Mouse (Mus musculus) myocyte (in vitro differentiated cells): Measurements from ENCODE around the gene Grin1. TPM values are rescaled to one million over a fixed set of nuclear protein-coding genes. Genes with fewer than 3 reads are reported as not detected.

Source experiments
- H3K27me3 ChIP-seq: one replicate; pipeline ENCODE4 v1.6.1; 2011; ENCODE audit not compliant: control insufficient read depth, insufficient read depth, insufficient read length
- H3K36me3 ChIP-seq: one replicate; pipeline ENCODE4 v1.6.1; 2011; ENCODE audit not compliant: control insufficient read depth, insufficient read depth
- H3K4me2 ChIP-seq: one replicate; pipeline ENCODE4 v1.6.1; 2011; ENCODE audit warnings: low read depth, control low read depth
- H3K4me3 ChIP-seq: one replicate; pipeline ENCODE4 v1.5.1; 2011; ENCODE audit warnings: mild to moderate bottlenecking, control low read depth, moderate library complexity
- H3K79me2 ChIP-seq: one replicate; pipeline ENCODE4 v1.6.1; 2011; ENCODE audit not compliant: control insufficient read depth, insufficient read depth
- H3ac ChIP-seq: one replicate; pipeline ENCODE4 v1.6.1; 2011; ENCODE audit not compliant: control insufficient read depth, insufficient read length
- CEBPB ChIP-seq: IDR thresholded peaks from 2 replicates; pipeline ENCODE4 v1.6.1; 2011; ENCODE audit warnings: mild to moderate bottlenecking, moderate library complexity; ENCODE audit not compliant: poor library complexity, insufficient read depth, severe bottlenecking
- E2F4 ChIP-seq: IDR thresholded peaks from one replicate; pipeline ENCODE4 v1.6.1; 2011; ENCODE audit warnings: mild to moderate bottlenecking, control low read depth, moderate library complexity; ENCODE audit not compliant: insufficient read depth
- MAX ChIP-seq: IDR thresholded peaks from one replicate; pipeline ENCODE4 v1.6.1; 2011; ENCODE audit warnings: low read depth, mild to moderate bottlenecking, control low read depth
- MYOD1 ChIP-seq, 3 experiments: IDR thresholded peaks; one replicate each; pipeline ENCODE4 v1.6.1; 2011; ENCODE audit warnings: control low read depth in 2 of 3, low read depth in 2 of 3, mild to moderate bottlenecking in 2 of 3, moderate library complexity in 1 of 3; ENCODE audit not compliant: insufficient read length in 2 of 3, control insufficient read depth in 1 of 3
- MYOG ChIP-seq, 3 experiments: IDR thresholded peaks; one replicate each; pipeline ENCODE4 v1.6.1; 2011; ENCODE audit warnings: control low read depth in 2 of 3, low read depth in 2 of 3, mild to moderate bottlenecking in 2 of 3; ENCODE audit not compliant: insufficient read length in 2 of 3, control insufficient read depth in 1 of 3, insufficient read depth in 1 of 3
- POLR2A ChIP-seq: IDR thresholded peaks from one replicate; pipeline ENCODE4 v1.6.1; 2011; ENCODE audit warnings: low read depth, mild to moderate bottlenecking, control low read depth, moderate library complexity; ENCODE audit not compliant: insufficient read length
- POLR2AphosphoS2 ChIP-seq: IDR thresholded peaks from one replicate; pipeline ENCODE4 v1.6.1; 2011; ENCODE audit warnings: low read depth, control low read depth; ENCODE audit not compliant: insufficient read length
- REST ChIP-seq: IDR thresholded peaks from one replicate; pipeline ENCODE4 v1.6.1; 2011; ENCODE audit warnings: mild to moderate bottlenecking, control low read depth, moderate library complexity; ENCODE audit not compliant: insufficient read depth, insufficient read length
- SRF ChIP-seq: IDR thresholded peaks from one replicate; pipeline ENCODE4 v1.6.1; 2011; ENCODE audit warnings: low read depth; ENCODE audit not compliant: control insufficient read depth, insufficient read length
- TCF12 ChIP-seq: IDR thresholded peaks from one replicate; pipeline ENCODE4 v1.6.1; 2011; ENCODE audit warnings: mild to moderate bottlenecking, control low read depth; ENCODE audit not compliant: poor library complexity, insufficient read depth, severe bottlenecking
- TCF3 ChIP-seq: IDR thresholded peaks from one replicate; pipeline ENCODE4 v1.6.1; 2011; ENCODE audit warnings: low read depth, control low read depth; ENCODE audit not compliant: insufficient read length
- USF1 ChIP-seq: IDR thresholded peaks from one replicate; pipeline ENCODE4 v1.6.1; 2011; ENCODE audit warnings: low read depth, mild to moderate bottlenecking, control low read depth, moderate library complexity
- polyA plus RNA-seq: library from polyadenylated mRNA; unstranded; fragments of >200 nt; fragmentation: generic; extraction: Trizol; gene quantifications from one replicate; pipeline ENCODE4 v1.2.1, GENCODE M21; 2012; ENCODE audit warnings: missing spikeins

Grin1 gene
- polyA plus RNA-seq, 1 experiment = 0.12 TPM

GRCm38 (mm10) chr2:25363478-25364178, 44.6 kb upstream of the Grin1 start:
- peak overlapping the region; percentile 43 for H3K4me3 ChIP-seq
- peaks cover 3% of the 10 kb centered on the region for H3K36me3 ChIP-seq
- peak overlapping the region; percentile 94 for H3K4me2 ChIP-seq
- no peaks in the 10 kb centered on the region for H3K27me3 ChIP-seq
- H3K79me2 ChIP-seq = no peaks in the 10 kb centered on the region
- no peak overlapping the region for H3ac ChIP-seq
- TF ChIP-seq MYOD1 (IDR thresholded peaks at IDR 0.05; ENCODE audit: control insufficient read depth in 1 of 3, insufficient read length in 2 of 3, low read depth in 2 of 3) = peak in 2 of 3 experiments; percentile 51 to 88
- TF ChIP-seq MYOG (IDR thresholded peaks at IDR 0.05; ENCODE audit: control insufficient read depth in 1 of 3, insufficient read depth in 1 of 3, insufficient read length in 2 of 3, low read depth in 2 of 3) = peak in 2 of 3 experiments; percentile 65 to 88
- no peak for TF ChIP-seq CEBPB
- peak; percentile 22 for TF ChIP-seq TCF3

GRCm38 (mm10) chr2:25359848-25360247, 40.9 kb upstream of the Grin1 start:
- Histone ChIP-seq H3K36me3 (peaks cover 3% of the 10 kb centered on the region), H3ac (no peak overlapping the region), H3K79me2 (no peaks in the 10 kb centered on the region), H3K4me3 (no peak overlapping the region), H3K27me3 (no peaks in the 10 kb centered on the region), H3K4me2 (no peak overlapping the region)
- TF ChIP-seq E2F4 (no peak), POLR2A (no peak), USF1 (no peak), POLR2AphosphoS2 (no peak), TCF12 (no peak), MYOG (IDR thresholded peaks at IDR 0.05; ENCODE audit: control insufficient read depth in 1 of 3, insufficient read depth in 1 of 3, insufficient read length in 2 of 3, low read depth in 2 of 3) (no peak), REST (no peak), MYOD1 (IDR thresholded peaks at IDR 0.05; ENCODE audit: control insufficient read depth in 1 of 3, insufficient read length in 2 of 3, low read depth in 2 of 3) (no peak), MAX (no peak), CEBPB (no peak), SRF (no peak), TCF3 (no peak)

GRCm38 (mm10) chr2:25356208-25357079, 37.5 kb upstream of the Grin1 start, which contains the start of gene Dpp7:
Dpp7 (minus strand) TSS chr2:25356359.
- peak within 1 kb of the TSS; percentile 84 for H3K4me2 ChIP-seq

GRCm38 (mm10) chr2:25355419-25356066, 36.6 kb upstream of the Grin1 start:
- Histone ChIP-seq H3K4me2 (peak overlapping the region; percentile 84), H3K27me3 (no peaks in the 10 kb centered on the region), H3K79me2 (no peaks in the 10 kb centered on the region), H3K36me3 (peaks cover 16% of the 10 kb centered on the region), H3K4me3 (peak overlapping the region; percentile 43), H3ac (peak overlapping the region; percentile 30)
- no peak for TF ChIP-seq POLR2A
- no peak for TF ChIP-seq MYOD1 (IDR thresholded peaks at IDR 0.05; ENCODE audit: control insufficient read depth in 1 of 3, insufficient read length in 2 of 3, low read depth in 2 of 3)
- TF ChIP-seq E2F4 = no peak
- no peak for TF ChIP-seq TCF3
- TF ChIP-seq TCF12 = no peak
- TF ChIP-seq MYOG (IDR thresholded peaks at IDR 0.05; ENCODE audit: control insufficient read depth in 1 of 3, insufficient read depth in 1 of 3, insufficient read length in 2 of 3, low read depth in 2 of 3) = no peak
- no peak for TF ChIP-seq CEBPB
- no peak for TF ChIP-seq REST
- no peak for TF ChIP-seq POLR2AphosphoS2
- no peak for TF ChIP-seq USF1

More at GRCm38 (mm10) chr2:25356208-25357079, 37.5 kb upstream of the Grin1 start, which contains the start of gene Dpp7:
- no peaks in the 10 kb centered on the region for H3K79me2 ChIP-seq
- H3K36me3 ChIP-seq = peaks cover 8% of the 10 kb centered on the region
- peak; percentile 62 for TF ChIP-seq POLR2A
- TF ChIP-seq CEBPB = no peak
- peak; percentile 2 for TF ChIP-seq E2F4
- TF ChIP-seq TCF12 = no peak
- peak; percentile 21 for TF ChIP-seq MAX
- peak; percentile 21 for TF ChIP-seq POLR2AphosphoS2
- peak; percentile 9 for TF ChIP-seq SRF
- TF ChIP-seq MYOD1 (IDR thresholded peaks at IDR 0.05; ENCODE audit: control insufficient read depth in 1 of 3, insufficient read length in 2 of 3, low read depth in 2 of 3) = no peak
- no peak for TF ChIP-seq TCF3
- TF ChIP-seq MYOG (IDR thresholded peaks at IDR 0.05; ENCODE audit: control insufficient read depth in 1 of 3, insufficient read depth in 1 of 3, insufficient read length in 2 of 3, low read depth in 2 of 3) = no peak
- TF ChIP-seq REST = no peak
- TF ChIP-seq USF1 = peak; percentile 100
- peak within 1 kb of the TSS; percentile 30 for H3ac ChIP-seq
- H3K4me3 ChIP-seq = peak within 1 kb of the TSS; percentile 43
- no peaks in the 10 kb centered on the region for H3K27me3 ChIP-seq
